Mouse (Mus musculus): ENCODE measurements around the gene Rufy2.

The Rufy2 gene

GRCm38 (mm10) chr10:63019304-63019703, 39.3 kb downstream of the Rufy2 start:
- in situ Hi-C loops (cut with MboI, MseI): no loop called here

GRCm38 (mm10) chr10:63021702-63022101, 41.7 kb downstream of the Rufy2 start:
- in situ Hi-C loops (cut with MboI, MseI): no loop called here

GRCm38 (mm10) chr10:63022541-63023120, 42.6 kb downstream of the Rufy2 start:
- in situ Hi-C loops (cut with MboI, MseI): no loop called here

- in situ Hi-C loops (cut with MboI, MseI): no loop called here
Measured at GRCm38 (mm10) chr10:63023121-63023748, 43.2 kb downstream of the Rufy2 start.

GRCm38 (mm10) chr10:63023749-63024579, 43.9 kb downstream of the Rufy2 start, which contains the start of the genes Hnrnph3 and Pbld2:
Gene Hnrnph3 (minus strand): TSS chr10:63024217.
Gene Pbld2 (plus strand): TSS chr10:63024315.
- in situ Hi-C loops (cut with MboI, MseI): no loop called here

GRCm38 (mm10) chr10:63024580-63024910, 44.5 kb downstream of the Rufy2 start:
- in situ Hi-C loops (cut with MboI, MseI): no loop called here

- in situ Hi-C loops (cut with MboI, MseI): no loop called here
Measured at GRCm38 (mm10) chr10:63025016-63025415, 45.0 kb downstream of the Rufy2 start.

- in situ Hi-C loops (cut with MboI, MseI): no loop called here
Measured at GRCm38 (mm10) chr10:63025491-63026011, 45.5 kb downstream of the Rufy2 start.

- in situ Hi-C loops (cut with MboI, MseI): no loop called here
Measured at GRCm38 (mm10) chr10:63026156-63026794, 46.3 kb downstream of the Rufy2 start.

DNA sequence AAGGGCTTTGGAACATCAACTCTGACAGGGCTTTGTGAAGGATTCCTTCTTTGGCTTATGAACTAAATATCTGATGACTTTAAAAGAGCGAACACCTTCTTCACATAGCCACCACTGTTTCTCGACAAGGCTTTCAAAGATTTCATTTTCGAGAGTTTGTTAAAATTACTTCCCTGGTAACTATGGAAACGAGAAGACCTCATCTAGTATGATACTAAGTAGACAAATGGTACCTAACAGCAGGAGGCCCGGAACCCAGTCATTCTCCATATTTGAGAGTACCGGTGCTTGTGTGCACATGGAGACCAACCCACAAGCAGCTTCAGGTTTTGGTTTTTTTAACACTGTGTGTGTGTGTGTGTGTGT, 46.8 kb downstream of the Rufy2 start:
- in situ Hi-C loops (cut with MboI, MseI): no loop called here

GRCm38 (mm10) chr10:63027376-63028161, 47.5 kb downstream of the Rufy2 start:
- in situ Hi-C loops (cut with MboI, MseI): no loop called here

GRCm38 (mm10) chr10:63028396-63028795, 48.4 kb downstream of the Rufy2 start:
- in situ Hi-C loops (cut with MboI, MseI): no loop called here

- in situ Hi-C loops (cut with MboI, MseI): no loop called here
Measured at GRCm38 (mm10) chr10:63032267-63032666, 52.2 kb downstream of the Rufy2 start.

- in situ Hi-C loops (cut with MboI, MseI): no loop called here
Measured at GRCm38 (mm10) chr10:63032956-63033355, 52.9 kb downstream of the Rufy2 start.

- in situ Hi-C loops (cut with MboI, MseI): no loop called here
Measured at GRCm38 (mm10) chr10:63038571-63039320, 58.7 kb downstream of the Rufy2 start.

GRCm38 (mm10) chr10:63039867-63040628, 60.0 kb downstream of the Rufy2 start:
- in situ Hi-C loops (cut with MboI, MseI): loop anchor here (5.0 kb wide), 2 partner anchors 42 to 77 kb away; no protein-coding TSS in a partner anchor

- in situ Hi-C loops (cut with MboI, MseI): loop anchor here (5.0 kb wide), 2 partner anchors 39 to 74 kb away; no protein-coding TSS in a partner anchor
Measured at GRCm38 (mm10) chr10:63043154-63043553, 63.1 kb downstream of the Rufy2 start.

DNA sequence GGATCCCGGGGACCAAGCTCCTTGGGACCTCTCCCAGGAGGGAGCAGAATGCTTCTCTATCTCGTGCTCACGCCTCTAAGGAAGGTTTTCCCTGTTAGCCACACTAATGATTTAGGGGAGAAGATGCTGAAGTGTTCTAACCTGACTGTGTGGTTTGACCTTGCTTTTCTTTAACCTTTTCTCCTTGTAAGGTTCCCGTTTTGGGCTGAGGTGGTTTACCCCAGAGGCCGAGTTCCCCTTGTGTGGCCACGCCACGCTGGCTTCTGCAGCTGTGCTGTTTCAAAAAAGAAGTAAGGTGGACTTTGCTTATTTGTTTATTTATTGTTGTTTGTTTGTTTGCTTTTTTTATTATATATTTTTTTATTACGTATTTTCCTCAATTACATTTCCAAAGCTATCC, 67.7 kb downstream of the Rufy2 start:
- in situ Hi-C loops (cut with MboI, MseI): no loop called here

DNA sequence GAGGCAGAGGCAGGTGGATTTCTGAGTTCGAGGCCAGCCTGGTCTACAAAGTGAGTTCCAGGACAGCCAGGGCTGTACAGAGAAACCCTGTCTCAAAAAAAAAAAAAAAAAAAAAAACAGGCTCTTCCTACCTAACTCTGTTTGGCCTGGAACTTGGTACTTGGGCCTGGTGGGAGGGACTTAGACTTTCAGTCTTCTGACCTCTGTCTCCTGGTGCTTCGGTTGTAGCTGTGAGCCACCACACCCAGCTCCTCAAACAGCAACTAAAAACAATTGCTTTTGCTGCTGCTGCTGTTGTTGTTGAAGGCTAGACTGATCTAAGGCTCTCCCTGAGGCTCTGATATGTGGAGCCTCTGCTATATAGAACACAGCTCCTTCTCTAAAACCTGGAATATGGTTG, 69.1 kb downstream of the Rufy2 start:
- in situ Hi-C loops (cut with MboI, MseI): no loop called here

DNA sequence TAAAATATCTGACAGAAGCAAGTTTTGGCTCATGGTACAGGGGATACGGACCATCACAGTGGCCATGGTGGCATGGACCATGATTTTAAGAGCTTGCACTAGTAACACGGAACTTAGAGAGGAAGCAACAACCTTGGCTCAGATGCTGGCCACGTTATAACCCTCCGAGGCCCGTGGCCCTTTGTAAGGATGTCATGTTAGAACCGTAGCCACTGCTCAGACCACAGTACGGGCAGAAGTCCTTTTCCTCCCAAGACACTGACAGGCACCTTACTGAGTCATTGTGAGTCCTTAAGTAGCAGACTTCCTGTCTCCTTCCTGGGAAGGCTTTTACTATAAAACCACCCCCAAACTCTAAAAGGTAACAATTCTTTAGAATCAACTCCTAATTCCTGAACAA, 71.2 kb downstream of the Rufy2 start:
- in situ Hi-C loops (cut with MboI, MseI): no loop called here
